Mouse (Mus musculus) kidney, adult 11 months (tissue): ENCODE measurements at regions not wholly inside any gene's neighbourhood (a gene's known extent, or its start where the extent isn't known, plus 50 kb on each side); places are given as distances from the start of the nearest gene placed in this dataset.

Source experiments
- DNase-seq: peaks from one replicate; pipeline ENCODE4 v3.0.0; 2022

DNA sequence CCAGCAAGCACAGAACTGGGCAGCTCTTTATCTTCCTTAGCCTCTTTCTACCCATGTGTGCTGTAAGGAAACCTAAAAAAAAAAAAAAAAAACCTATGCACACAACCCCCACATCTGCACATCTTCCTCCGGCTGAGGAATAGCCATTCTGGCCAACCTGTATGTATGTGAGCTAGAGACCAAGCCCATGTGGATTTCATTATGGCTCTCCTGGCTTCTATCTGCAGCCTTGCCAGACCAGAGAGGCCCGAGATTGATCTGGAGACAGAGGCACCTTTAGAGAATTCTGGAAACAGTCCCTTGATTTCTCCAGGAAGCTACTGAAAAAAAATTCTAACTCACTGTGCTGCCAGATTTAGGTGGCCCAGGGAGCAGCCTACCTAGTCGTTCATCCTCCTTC, 281.5 kb upstream of the Mki67 start:
- DNase-seq: no peak

DNA sequence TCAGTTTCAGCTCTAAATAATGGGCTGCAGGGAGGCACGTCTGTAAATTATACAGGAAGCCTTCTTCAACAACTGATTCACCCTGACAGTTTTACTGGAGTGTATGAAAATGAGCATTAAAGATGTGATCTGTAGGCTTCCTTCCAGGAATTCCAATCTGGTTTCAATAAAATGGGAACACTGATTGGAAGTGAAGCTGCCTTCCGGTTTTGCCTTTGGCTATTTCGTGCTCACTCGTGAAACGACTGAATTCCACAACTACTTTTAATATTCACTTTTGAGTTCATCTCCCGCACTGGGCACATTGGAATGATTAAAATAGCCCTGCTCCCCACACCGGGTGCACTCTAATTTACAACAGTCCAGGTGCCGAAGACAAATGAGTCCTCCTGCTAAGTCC, 286.2 kb upstream of the Mki67 start:
- DNase-seq: no peak

DNA sequence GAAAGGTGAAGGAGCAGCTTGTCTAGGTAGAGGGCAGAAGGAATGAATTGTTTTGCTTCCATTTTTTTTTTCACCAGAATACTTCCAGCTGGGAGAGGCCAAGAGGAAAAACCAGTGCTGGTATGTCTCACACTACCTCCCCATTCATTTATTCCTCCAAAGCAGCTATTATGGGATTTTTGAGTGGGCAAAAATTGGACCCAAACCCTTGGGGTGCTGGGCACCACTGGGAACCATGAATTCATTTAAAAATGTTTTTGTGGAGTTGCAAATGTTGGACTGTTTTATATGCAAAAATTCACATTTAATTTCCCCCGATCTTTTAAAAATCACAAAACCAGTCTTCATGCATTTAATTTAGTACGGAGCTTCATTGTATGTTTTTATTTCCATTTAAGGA, 287.1 kb upstream of the Mki67 start:
- DNase-seq: no peak

DNA sequence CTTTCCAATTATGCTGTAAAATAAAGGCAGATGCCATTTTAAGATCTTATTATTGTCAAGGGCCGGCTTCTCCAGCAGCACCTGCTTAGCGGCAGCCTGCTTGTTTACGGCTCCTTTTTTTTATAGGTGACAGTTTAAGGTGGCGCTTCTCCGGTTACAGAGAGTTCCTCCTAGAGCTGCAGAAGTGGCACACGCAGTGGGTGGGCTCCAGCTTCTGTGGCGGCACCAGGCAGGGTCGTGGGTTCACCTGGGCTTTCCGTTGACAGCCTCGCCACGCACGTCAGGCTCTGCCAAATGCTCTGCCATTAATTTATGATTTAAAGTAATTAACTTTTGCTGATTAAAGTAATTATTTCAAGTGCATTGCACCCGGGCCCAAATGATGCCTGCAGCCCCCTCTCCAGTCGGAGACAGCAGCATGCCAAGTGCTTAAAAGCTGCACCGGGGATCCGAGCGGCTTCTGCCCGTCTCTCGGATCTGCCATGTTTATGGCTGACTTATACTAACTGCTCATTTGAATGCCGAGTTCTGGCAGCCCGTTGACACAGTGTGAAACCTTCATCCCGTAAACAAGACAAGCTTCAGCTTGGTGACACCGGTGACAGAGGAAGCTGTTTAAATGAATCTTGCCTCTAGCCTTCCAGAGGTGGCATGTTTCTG, 291.8 kb upstream of the Mki67 start:
- DNase-seq: no peak

DNA sequence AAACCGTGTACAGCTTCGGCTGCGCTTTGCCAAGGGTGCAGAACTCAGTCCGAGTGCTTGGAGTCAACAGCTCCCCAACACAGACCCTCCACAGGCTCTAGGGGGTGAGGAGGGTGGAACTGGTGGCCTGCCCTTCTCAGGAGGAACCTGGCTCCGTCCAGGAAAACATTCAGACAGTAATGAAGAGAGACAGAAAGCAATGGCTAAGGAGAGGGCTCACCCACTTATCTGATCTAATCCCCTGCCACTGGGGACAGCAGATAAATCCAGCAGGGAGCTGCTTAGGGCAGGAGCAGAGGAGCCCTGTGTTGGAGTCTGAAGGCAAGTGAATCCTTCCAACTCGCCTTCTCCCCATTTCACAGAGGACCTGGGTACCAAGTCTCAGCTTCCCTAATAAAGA, 292.3 kb upstream of the Mki67 start:
- no peak for DNase-seq

DNA sequence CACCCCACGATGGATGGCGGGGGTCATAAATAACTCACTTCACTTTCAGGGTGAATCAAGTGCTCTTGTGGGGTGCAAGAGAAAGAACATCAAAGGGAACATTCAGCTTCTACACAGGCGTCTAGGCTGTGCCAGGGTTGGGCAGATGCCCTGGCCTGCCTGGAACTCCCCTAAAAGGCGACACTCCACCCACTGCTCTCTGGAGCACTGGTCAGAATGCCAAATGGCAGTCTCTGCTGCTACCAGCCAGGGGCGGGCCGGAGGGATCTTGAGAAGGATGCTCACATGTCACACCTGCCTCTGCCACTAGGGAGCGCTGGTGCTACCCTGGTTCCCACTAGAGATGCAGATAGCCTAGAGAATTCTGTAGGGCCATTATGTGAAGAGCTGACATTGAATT, 293.9 kb upstream of the Mki67 start:
- peak; percentile 24 for DNase-seq

DNA sequence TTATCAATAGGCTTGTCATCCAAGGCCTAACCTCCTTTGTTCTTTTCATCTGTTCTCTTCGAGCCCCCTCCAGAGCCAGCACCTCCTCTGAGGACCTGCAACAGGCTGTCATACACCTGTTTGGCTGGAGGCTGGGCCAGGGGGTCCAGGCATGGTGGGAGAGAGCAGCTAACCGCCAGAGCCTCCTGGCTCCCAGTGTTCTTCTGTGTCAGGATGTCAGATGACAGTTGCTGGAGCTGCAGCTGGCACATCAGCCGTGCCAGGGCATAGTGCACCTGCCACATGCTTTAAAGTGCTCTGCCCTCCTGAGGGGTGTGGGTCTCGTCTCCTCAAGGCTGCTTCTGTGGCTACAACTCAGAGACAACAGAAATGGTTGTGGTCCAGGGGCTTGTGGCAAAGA, 298.5 kb upstream of the Mki67 start:
- no peak for DNase-seq

DNA sequence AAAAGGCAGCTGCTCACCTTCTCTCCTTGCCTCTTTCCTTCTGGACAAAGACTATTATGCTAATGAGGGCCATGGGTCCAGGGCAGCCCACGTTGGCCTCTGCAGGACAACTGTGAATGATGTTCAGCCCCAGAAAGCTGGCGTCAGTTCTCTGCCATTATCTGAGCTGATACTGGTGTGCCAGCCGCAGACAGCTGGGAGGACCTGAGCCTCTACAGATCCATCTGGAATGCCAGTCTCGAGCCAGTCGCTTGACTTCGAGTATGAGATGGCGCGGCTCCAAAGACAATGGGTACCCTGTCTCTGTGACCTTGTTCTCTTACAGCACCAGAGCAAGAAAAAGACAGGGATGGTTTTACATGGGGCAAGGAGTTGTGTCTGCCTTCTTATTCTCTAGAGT, 300.8 kb upstream of the Mki67 start:
- no peak for DNase-seq

DNA sequence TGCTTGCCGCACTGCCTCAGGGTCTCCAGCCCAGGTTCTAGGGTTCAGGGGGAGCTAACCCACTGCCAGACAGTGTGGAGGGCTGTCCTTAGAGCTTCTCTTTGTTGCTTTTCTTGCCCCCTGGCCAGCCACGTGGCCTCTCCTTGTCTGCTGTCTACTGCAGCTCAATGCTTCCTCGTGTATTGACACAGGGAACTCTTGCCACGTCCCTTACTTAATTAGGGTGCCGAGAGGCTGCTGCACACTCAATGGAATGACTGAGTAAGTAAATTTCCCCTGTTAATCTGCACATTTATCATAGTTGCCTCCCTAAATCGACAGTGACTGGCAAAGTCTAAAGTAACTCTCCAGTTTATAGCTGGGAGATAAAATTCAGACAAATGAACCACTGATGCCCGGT, 304.4 kb upstream of the Mki67 start:
- DNase-seq: no peak

DNA sequence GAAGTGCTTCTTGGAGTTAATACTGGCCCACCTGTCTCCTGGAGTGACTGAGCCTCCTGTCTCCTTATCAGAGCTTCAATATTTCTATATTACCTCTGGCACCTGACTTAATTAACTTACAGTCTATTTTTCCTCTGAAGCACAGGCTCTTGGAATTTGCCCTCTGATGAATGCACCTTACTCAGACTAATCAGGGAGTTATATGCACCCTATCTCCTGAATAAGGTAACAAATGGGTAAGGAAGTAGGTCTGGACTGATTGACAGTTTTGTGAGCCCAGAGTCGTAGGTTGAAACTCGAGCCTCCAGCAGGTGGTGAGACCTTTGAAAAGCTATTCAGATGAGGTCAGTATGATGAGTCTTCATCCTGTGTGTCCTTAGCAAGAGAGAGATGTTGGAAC, 304.9 kb upstream of the Mki67 start:
- DNase-seq: no peak

DNA sequence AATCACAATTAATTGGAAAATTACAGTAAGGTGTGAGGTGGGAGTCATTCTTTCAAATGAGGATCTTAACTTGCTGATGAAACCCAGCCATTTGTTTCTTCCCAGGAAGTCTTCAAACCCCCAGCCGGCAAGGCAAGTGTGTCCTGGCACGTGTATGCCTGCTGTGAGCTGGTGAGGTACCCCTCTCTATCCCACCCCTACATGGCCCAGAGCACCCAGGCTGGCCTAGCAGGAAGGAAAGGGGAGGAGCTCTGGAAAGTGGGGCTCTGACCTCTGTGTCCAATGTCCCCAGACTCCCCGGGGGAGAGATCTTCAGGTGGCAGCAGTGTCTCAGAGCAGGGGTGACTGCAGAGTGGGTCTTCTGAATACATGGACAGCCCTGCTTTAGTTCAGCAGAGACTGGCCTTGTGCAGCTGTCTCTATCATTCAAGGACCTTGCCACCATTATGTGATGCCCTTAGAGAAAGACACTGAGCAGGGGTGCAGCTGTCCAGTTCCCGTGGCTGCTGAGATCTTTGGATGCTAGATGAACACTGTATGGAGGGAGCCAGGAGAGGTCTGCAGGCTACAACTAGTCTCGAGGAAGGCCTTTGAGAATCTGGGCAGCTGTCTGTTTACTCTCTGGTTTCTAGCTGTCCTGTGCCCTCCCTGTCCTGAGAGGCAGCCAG, 306.8 kb upstream of the Mki67 start:
- DNase-seq: no peak

DNA sequence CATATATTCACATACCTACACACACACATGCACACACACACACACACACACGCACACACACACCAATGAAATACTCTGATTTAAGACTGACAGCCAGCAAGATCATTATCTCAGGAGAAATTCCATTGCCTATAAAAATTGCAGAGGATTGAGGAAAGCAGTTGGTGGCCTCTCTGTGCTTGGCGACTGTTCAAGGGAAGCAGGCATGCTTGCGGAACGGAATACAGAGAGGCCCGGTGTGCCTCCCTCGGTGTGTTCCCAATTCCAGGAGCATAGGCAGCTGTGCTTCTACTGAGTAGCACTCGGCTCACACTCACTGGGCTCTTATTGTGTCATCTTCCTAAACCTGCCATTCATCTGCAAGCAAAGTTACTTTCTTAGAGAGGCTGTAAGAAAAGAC, 310.3 kb upstream of the Mki67 start:
- peak; percentile 30 for DNase-seq

DNA sequence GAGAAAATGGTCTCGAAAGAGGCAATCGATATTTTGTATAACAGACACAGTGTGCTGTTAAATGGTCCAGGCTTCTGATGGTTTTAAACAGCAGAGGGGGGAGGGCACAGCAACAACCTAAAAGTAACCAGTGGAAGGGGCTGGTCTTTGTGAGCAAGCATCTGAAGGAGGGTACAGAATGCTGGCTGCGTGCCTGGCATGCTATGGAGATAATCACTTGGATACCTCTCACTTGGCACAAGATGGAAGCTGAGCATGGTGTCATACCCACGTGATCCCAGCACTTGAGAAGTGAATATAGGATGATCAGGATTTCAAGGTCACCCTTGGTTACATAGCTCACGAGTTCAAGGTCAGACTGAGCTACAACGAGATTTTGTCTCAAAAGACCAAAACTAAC, 315.9 kb upstream of the Mki67 start:
- no peak for DNase-seq

DNA sequence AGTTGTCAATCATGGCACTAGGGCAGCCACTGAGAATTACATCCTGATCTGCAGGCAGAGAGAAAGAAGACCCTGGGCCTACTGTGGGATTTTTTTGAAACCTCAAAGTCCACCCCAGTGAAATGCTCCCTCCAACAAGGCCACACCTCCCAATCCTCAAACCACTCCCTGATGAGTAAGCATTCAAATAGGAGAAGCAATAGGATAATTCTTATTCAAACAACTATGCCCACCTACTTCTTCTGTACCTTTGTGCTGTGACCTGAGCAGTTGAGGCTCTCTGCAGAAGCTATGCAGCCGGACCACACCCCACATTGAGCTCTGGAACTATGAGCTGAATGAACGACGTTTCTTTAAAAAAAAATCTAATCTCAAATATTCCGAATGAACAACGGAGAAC, 317.4 kb upstream of the Mki67 start:
- no peak for DNase-seq

DNA sequence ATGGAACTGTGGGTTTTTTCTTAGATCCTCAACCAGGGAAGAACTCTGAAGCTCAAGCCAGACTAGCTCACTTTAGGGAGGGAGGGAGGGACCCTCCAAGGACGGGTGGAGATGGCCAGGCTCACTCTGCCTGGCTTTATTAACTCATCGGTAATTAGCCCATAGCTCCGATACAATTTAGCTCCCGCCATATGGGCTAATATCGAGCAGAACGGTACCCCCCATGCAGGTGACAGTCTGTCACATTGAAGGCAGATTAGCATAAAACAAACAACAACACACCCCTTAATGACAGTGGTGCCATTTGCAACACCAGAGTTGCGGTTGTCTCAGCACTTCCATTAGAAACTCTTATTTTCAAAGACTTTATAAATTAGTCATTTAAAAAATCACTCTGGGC, 319.6 kb upstream of the Mki67 start:
- no peak for DNase-seq

DNA sequence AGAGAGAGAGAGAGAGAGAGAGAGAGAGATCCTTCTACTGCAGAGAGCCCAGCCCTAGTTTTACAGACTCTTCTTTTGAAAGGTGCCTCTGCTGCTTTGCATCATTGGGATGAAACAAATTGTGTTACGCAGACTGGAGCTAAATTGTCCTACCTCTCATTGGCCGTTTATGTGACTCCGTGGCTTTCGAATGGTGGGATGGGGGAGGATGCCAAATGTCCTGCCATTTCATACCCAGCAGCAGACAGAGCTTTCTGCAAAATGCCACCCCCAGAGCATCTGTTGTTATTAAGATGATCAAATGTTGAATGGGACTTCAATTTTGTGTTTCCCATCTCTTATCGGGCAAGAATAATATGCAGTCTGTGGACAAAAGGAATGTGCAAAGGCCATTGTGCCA, 321.9 kb upstream of the Mki67 start:
- DNase-seq: no peak

DNA sequence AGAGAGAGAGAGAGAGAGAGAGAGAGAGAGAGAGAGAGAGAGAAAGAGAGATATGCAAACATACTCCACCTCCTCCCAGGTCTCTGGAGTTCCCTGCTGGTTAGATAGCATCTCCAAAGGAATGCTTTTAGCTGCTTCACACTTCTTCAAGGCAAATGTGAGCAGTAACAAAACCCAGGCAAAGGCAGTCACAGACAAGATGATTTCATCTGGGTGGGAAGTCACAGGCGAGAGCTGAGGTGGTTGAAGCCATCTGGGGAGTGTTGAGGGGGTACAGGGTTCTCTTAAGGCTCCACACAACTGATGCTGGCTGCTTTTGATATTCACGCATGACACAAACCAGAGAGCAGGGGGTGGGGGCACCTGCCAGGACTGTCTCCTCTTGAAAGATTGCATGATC, 322.7 kb upstream of the Mki67 start:
- DNase-seq: no peak

DNA sequence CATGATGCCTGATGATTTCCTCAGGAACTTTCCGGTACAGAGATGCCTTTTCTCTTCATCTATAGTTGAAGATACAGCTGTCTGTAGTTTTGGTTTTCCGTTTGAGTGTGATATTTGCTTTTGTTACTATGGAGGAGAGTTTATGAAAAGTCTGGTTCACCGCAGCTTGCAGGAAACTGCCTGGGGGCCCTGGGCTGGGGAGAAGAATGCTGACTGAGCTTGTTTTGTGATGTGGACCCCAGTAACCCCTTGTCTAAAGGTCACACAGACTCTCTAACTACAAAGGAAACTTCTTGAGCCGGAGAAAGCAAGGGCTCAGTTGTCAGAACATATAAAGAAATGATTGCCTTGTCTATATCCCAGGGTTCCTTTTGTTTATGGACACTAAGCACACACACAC, 325.8 kb upstream of the Mki67 start:
- no peak for DNase-seq

DNA sequence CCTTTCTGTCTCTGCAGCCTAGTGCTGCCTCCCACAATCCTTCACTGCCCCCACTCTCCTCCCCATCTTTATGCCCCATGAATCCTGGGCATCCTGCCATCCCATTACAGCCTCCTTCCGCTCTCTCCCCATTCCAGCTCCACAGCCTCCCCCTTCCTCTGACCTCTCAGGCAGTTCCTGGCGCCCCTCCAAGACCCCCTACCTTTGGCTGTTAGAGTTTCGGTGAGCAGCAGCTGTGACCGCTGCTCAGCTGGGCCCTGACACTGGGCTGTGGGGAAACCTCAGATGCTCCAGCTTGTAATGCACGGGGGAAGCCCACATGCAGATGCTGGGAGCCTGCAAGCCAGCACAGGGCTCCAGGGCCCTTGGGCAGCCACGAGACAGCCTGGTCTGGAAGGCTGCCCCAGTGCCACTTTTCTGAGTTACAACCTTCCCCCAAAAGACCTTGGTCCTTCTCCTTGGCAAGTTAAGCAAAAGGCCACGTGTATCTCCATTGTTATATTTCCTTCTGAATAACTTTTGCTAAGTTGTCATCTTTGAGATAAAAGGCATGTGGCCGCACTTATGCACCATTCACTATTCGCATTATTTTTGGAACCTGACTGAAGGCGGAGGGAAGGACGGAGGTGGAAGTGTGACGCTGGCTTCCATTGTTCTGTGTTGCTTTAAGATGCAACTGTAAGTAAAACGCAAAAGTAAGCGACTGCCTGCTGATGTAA, 330.6 kb upstream of the Mki67 start:
- peak; percentile 83 for DNase-seq

DNA sequence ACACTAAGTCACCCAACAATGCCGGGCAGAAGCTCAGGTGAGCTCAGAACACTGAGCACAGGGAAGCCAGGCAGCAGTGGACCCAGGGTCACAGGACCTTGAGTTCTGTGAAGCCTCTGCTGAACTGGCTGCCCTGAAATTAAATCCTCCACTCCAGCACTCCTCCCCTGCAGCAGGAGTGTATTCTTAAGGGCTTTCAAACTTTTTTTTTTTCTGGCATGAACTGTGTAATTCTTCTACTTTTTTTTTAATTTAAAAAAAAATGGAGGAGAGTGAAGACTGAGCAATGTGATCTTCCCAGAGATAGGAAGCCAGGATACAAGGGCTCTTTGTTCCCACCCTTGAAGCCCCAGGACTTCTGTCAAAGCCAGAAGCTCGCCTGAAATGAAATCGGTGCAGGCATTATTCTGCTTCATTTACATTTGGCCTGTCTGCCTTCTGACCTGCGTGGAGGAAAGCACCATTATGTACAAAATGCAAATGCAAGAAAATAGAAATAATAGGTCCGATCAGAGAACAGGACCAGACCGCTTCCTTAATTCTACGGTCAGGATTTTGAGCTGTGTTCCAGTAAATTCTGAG, 331.3 kb upstream of the Mki67 start:
- DNase-seq: no peak

DNA sequence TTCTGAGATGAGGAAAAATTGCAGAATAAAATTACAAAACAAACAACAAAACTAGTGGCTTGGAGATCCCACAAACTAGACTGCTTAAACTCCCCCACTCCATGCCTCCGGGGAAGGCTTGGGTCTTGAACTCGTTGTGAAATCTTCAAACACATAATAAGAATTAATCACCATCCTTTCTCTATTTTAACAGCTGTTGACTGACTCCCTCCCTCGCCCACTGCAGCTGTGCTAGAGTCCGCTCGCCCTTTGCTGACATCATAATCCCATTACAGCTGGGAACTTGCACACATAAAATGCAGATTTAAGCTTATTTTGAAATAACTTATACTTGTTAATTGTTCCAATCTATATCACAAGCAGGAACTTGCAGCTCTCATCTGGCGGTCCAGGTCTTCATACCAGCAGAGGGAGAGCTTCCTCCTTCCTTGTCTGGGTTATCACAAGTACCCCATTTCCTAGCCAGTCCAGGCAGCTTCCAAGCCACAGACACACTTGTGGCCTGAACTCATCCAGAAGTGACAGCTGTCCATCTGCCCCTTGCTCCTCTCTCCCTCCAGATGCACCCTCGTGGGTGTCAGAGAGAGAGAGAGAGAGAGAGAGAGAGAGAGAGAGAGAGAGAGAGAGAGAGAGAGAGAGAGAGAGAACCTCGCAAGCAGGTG, 332.9 kb upstream of the Mki67 start:
- no peak for DNase-seq

DNA sequence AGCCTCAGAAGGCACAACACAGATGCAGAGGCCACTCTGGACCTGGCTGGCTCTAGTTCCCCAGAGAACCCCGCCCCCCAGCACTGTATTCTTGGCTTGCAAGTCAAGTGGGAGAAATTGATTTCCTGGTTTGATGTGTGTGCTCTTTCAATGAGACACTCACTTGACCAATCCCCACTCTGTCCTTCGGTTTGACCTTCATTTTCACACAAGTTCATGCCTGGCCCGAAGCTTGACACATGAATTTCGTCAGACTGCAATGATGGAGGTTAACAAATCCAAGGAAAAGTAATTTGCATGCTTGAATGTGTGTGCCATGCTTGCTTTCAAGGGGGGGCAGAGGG, 333.4 kb upstream of the Mki67 start:
- DNase-seq: peak; percentile 29

DNA sequence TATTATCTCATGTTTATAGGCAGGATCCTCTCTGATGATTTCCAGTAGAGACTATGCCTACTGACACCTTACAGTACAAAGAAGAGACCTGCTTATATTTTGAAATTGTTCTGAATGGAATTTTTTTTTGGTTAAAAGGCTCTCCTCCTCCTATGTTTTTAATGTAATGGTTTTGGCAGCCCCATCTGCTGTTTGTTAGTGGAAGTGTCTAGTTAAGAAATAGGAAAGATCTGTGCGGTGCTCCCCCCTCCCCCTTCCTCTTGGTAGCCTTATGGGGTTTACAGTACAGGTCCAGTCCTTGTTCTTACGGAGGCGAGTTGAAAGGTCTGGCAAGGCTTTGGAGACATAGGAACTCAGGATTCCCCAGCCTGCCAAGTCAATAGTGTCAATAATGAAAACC, 334.0 kb upstream of the Mki67 start:
- DNase-seq: no peak
